Mouse (Mus musculus): ENCODE measurements around the gene Matn1. TPM values are rescaled to one million over a fixed set of nuclear protein-coding genes. Genes with fewer than 3 reads are reported as not detected.

Gene Matn1
- polyA plus RNA-seq, 1 experiment from 2014 or later, result 0.34 TPM

DNA sequence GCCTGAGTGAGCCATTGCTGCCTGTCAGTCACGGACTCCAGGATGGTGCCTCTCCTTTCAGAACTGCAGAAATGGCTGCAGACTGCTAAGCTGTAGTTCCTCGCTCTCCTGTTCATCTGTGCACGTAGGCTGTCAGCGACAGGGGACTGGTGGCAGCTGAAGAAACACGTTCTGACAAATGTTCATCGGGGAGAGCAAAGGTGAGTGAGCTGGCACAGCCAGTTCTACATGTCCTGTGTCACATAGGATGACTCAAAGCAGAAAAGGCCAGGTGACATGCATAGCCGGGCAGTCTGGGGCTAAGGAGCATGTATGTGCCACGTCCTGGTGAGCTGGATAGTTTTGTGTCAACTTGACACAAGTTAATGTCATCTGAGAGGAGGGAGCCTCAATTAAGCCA is 50.4 kb downstream of the Matn1 start:
- no peaks in the 10 kb centered on the region for H3K36me3 ChIP-seq (replicated peaks; ENCODE audit: control insufficient read depth, insufficient read depth, low read depth, low read length)
- DNase-seq (ENCODE audit: low spot score), result no peak
- no peak for ATAC-seq (replicated peaks; ENCODE audit: insufficient number of reproducible peaks, low FRiP score, low TSS enrichment, low read depth)
- 84% methylated on average over 8 of the region's 8 CpGs for WGBS
- no peak overlapping the region for H3K9ac ChIP-seq (replicated peaks; ENCODE audit: low read length)
- no peaks in the 10 kb centered on the region for H3K4me1 ChIP-seq (ENCODE audit: control insufficient read depth, insufficient read depth, low read length)
- H3K9me3 ChIP-seq (replicated peaks; ENCODE audit: control insufficient read depth, low read length), result no peaks in the 10 kb centered on the region
- H3K4me3 ChIP-seq (ENCODE audit: low read depth, low read length), result no peak overlapping the region
- H3K27me3 ChIP-seq (ENCODE audit: control insufficient read depth, insufficient read depth, low read length), result no peaks in the 10 kb centered on the region
- H3K4me2 ChIP-seq (ENCODE audit: low read depth, low read length), result no peak overlapping the region
- no peak overlapping the region for H3K27ac ChIP-seq (replicated peaks; ENCODE audit: low read depth, low read length)

DNA sequence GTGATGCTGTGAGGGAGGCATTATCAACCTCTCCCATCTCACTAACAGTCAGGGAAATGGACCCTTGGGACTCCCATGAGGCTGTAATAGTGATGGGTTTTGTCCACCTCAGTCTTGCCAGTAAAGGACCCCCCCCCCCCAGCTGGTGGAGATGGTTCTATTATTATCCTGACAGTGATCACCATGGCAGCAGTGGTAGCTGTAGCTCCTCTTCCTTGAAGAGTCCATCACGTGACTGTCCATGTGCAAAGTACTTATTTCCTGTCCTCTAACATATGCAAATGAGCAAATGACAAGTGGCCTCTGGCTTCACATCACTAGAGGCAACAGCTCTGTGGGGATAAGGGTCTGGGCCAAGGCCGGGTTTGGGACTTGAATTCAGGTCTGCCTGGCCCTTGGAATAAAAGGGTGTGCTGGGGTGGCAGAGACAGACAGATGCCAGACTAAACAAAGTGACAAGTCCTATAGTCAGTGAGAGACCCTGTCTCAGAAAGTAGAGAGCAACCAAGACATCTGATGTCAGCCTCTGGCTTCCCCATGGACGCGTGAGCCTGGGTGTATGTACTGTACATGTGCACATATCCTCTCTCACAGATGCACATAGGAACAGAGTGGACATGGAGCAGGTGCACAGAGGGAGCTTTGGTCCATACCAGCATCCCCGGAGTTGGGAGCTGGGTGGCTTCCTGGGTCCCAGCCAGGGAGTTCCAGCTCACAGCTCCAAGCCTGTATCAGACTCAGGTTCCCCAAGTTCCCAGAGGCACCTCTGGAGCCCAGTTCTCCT is 55.8 kb downstream of the Matn1 start:
- H3K27me3 ChIP-seq (ENCODE audit: control insufficient read depth, insufficient read depth, low read length), result no peaks in the 10 kb centered on the region
- no peaks in the 10 kb centered on the region for H3K36me3 ChIP-seq (replicated peaks; ENCODE audit: control insufficient read depth, insufficient read depth, low read depth, low read length)
- no peak overlapping the region for H3K4me3 ChIP-seq (ENCODE audit: low read depth, low read length)
- H3K9me3 ChIP-seq (replicated peaks; ENCODE audit: control insufficient read depth, low read length), result no peaks in the 10 kb centered on the region
- ATAC-seq (replicated peaks; ENCODE audit: insufficient number of reproducible peaks, low FRiP score, low TSS enrichment, low read depth) (no peak), DNase-seq (ENCODE audit: low spot score) (no peak)
- 77% methylated on average over 5 of the region's 5 CpGs for WGBS
- H3K27ac ChIP-seq (replicated peaks; ENCODE audit: low read depth, low read length), result no peak overlapping the region
- H3K4me1 ChIP-seq (ENCODE audit: control insufficient read depth, insufficient read depth, low read length), result no peaks in the 10 kb centered on the region
- no peak overlapping the region for H3K4me2 ChIP-seq (ENCODE audit: low read depth, low read length)
- H3K9ac ChIP-seq (replicated peaks; ENCODE audit: low read length), result no peak overlapping the region

DNA sequence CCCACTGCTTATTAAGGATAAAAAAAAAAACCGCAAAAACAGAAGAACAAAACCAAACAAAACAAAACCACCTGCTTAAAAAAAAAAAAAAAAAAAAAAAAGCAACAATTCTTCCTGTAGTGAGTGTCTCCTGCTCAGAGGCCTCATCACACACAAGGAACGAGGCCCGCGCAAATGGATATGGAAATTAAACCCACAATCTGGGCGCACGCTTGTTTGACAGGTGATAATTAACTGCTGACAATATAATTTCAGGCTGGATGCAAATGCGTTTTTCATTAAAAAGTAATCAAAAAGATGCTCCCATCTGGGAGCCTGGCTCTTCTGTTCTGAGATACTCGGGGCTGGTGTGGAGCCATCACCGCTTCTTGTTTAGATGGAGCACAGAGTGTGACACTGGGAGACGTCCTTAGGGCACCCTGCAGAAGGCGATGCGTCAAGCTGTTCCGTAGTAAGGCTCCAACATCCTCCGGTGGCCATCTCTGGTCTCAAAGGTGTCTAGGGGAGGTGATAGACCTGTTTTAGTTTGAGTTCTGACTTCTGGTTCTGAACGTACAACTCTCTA is 56.5 kb downstream of the Matn1 start:
- H3K9me3 ChIP-seq (replicated peaks; ENCODE audit: control insufficient read depth, low read length), result no peaks in the 10 kb centered on the region
- no peak overlapping the region for H3K4me3 ChIP-seq (ENCODE audit: low read depth, low read length)
- H3K27me3 ChIP-seq (ENCODE audit: control insufficient read depth, insufficient read depth, low read length), result no peaks in the 10 kb centered on the region
- WGBS, result 81% methylated on average over 15 of the region's 15 CpGs
- H3K27ac ChIP-seq (replicated peaks; ENCODE audit: low read depth, low read length), result no peak overlapping the region
- no peak overlapping the region for H3K4me2 ChIP-seq (ENCODE audit: low read depth, low read length)
- ATAC-seq (replicated peaks; ENCODE audit: insufficient number of reproducible peaks, low FRiP score, low TSS enrichment, low read depth) (no peak), DNase-seq (ENCODE audit: low spot score) (no peak)
- H3K4me1 ChIP-seq (ENCODE audit: control insufficient read depth, insufficient read depth, low read length), result no peaks in the 10 kb centered on the region
- H3K36me3 ChIP-seq (replicated peaks; ENCODE audit: control insufficient read depth, insufficient read depth, low read depth, low read length), result no peaks in the 10 kb centered on the region
- H3K9ac ChIP-seq (replicated peaks; ENCODE audit: low read length), result no peak overlapping the region

Other genes with a start within 250 kb of the Matn1 start
- 12.3 and 13.6 TPM in 2 replicates for gene Sdc3, start 151.8 kb upstream of the Matn1 start, polyA plus RNA-seq (2014; fragmentation: Nextera tagmentation; extraction: Ambion mirVana)
- gene Laptm5, start 31.3 kb upstream of the Matn1 start, polyA plus RNA-seq (2014; fragmentation: Nextera tagmentation; extraction: Ambion mirVana), result 25.2 and 25.4 TPM in 2 replicates

Measured in embryonic facial prominence, embryonic 11.5 days (tissue).